ENCODE assay signal across 12 mouse cellular contexts in the genomic region with DNA sequence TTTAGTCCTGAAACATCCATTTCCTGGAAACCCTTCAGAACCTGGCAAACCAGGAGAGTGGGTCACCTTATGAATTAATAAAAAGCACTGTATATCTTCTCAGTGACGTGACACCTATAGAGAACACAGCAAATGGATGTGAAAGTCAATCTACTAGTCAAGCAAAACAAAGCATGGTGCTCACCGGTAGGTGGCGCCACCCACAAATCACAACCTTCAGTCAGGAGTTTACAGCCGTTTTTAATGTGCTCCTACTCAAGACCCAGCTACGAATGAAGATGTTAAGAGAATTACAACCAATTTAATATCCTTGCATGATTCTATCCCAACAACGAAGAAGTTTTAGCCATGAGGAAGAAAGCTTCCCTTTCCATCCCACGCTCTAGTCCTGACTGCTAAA.
DNase-seq lines count a peak whose midpoint lies in the region; ATAC-seq and TF ChIP-seq lines count a peak whose summit lies in the region.
"Had no signal": no experiment of that assay in that cellular context is flagged by ENCODE, and none has a peak within 500 bp of the region (broad histone marks: within the 10 kb centered on the region; RNA-seq: fewer than 3 reads in every experiment).

No protein-coding gene starts in this region.

- no peaks in the 10 kb centered on the region for H3K36me3 ChIP-seq in liver, adult 2 months (ENCODE audit: control insufficient read depth, insufficient read depth, low read length)
- no peaks in the 10 kb centered on the region for H3K36me3 ChIP-seq in liver, embryonic 11.5 days (ENCODE audit: control insufficient read depth, insufficient read depth, low read length)
- H3K36me3 ChIP-seq in hindbrain, embryonic 13.5 days: no peaks in the 10 kb centered on the region
- H3K36me3 ChIP-seq: lung, embryonic 15.5 days; neural tube, embryonic 13.5 days; stomach, embryonic 15.5 days had no signal

- no peaks in the 10 kb centered on the region for H3K27me3 ChIP-seq in liver, adult 2 months (ENCODE audit: control insufficient read depth, insufficient read depth, low read length)
- H3K27me3 ChIP-seq in liver, embryonic 11.5 days (replicated peaks; ENCODE audit: control insufficient read depth, insufficient read depth, low read length): no peaks in the 10 kb centered on the region
- no peaks in the 10 kb centered on the region for H3K27me3 ChIP-seq in hindbrain, embryonic 13.5 days
- H3K27me3 ChIP-seq: lung, embryonic 15.5 days; neural tube, embryonic 13.5 days; stomach, embryonic 15.5 days had no signal

- no peaks in the 10 kb centered on the region for H3K9me3 ChIP-seq in liver, embryonic 11.5 days (ENCODE audit: control insufficient read depth, low read length)
- no peaks in the 10 kb centered on the region for H3K9me3 ChIP-seq in hindbrain, embryonic 13.5 days
- H3K9me3 ChIP-seq: lung, embryonic 15.5 days; neural tube, embryonic 13.5 days; stomach, embryonic 15.5 days had no signal

- no peak for ATAC-seq in liver, embryonic 11.5 days (replicated peaks; ENCODE audit: low FRiP score)
- no peak for ATAC-seq in hindbrain, embryonic 13.5 days (ENCODE audit: low FRiP score)

- no peak overlapping the region for H3K4me3 ChIP-seq in liver, adult 2 months (ENCODE audit: insufficient read depth, low read depth, low read length)
- no peak overlapping the region for H3K4me3 ChIP-seq in liver, embryonic 11.5 days (ENCODE audit: low read depth, low read length)
- H3K4me3 ChIP-seq in hindbrain, embryonic 13.5 days: no peak overlapping the region
- H3K4me3 ChIP-seq: lung, embryonic 15.5 days; neural tube, embryonic 13.5 days; stomach, embryonic 15.5 days had no signal

- no peak overlapping the region for H3K4me2 ChIP-seq in liver, embryonic 11.5 days
- no peak overlapping the region for H3K4me2 ChIP-seq in hindbrain, embryonic 13.5 days
- H3K4me2 ChIP-seq: lung, embryonic 15.5 days; neural tube, embryonic 13.5 days; stomach, embryonic 15.5 days had no signal

- TF ChIP-seq POLR2A in liver, adult 2 months (IDR thresholded peaks at IDR 0.05; ENCODE audit: extremely low read depth, insufficient read depth, low read length): no peak

- peaks cover 3% of the 10 kb centered on the region; the same call in 1 of the 2 replicates for H3K4me1 ChIP-seq in liver, adult 2 months (ENCODE audit: control insufficient read depth, insufficient read depth, low read length)
- no peaks in the 10 kb centered on the region for H3K4me1 ChIP-seq in liver, embryonic 11.5 days (replicated peaks; ENCODE audit: control insufficient read depth, insufficient read depth, low read length)
- H3K4me1 ChIP-seq in hindbrain, embryonic 13.5 days (replicated peaks): peaks cover 11% of the 10 kb centered on the region; the same call in 1 of the 2 replicates

- WGBS in liver, adult 2 months: 74% methylated on average over 7 of the region's 7 CpGs
- WGBS in liver, embryonic 11.5 days: 62% methylated on average over 7 of the region's 7 CpGs
- 81% methylated on average over 7 of the region's 7 CpGs for WGBS in hindbrain, embryonic 13.5 days

- H3K9ac ChIP-seq in liver, adult 2 months (ENCODE audit: low read depth, low read length): no peak overlapping the region
- H3K9ac ChIP-seq in liver, embryonic 11.5 days (ENCODE audit: low read depth, low read length): no peak overlapping the region
- no peak overlapping the region for H3K9ac ChIP-seq in hindbrain, embryonic 13.5 days
- H3K9ac ChIP-seq: lung, embryonic 15.5 days; neural tube, embryonic 13.5 days; stomach, embryonic 15.5 days had no signal

- TF ChIP-seq CTCF in liver, adult 2 months (IDR thresholded peaks at IDR 0.05; ENCODE audit: low read depth, low read length): peak; percentile 46; the same call in 1 of the 2 replicates

- H3K79me2 ChIP-seq in liver, adult 2 months (ENCODE audit: control insufficient read depth, insufficient read depth, low read length): no peaks in the 10 kb centered on the region

- no peak overlapping the region for H3K27ac ChIP-seq in liver, adult 2 months (replicated peaks; ENCODE audit: insufficient read depth, low read depth, low read length)
- no peak overlapping the region for H3K27ac ChIP-seq in liver, embryonic 11.5 days (ENCODE audit: low read depth, low read length)
- no peak overlapping the region for H3K27ac ChIP-seq in hindbrain, embryonic 13.5 days
- H3K27ac ChIP-seq: lung, embryonic 15.5 days; neural tube, embryonic 13.5 days; stomach, embryonic 15.5 days had no signal

- DNase-seq in cerebellum, postnatal 10 days: peak; percentile 19 to 25
- no peak for DNase-seq in cerebellum, postnatal 4 days (ENCODE audit: low spot score in 2 of 2)
- DNase-seq in liver, adult 2 months (ENCODE audit: extremely low read depth, low read depth, low spot score): no peak
- no peak for DNase-seq in liver, embryonic 11.5 days (ENCODE audit: low spot score)
- peak; percentile 51 for DNase-seq in adrenal gland, postnatal 10 days
- peak; percentile 20 for DNase-seq in natural killer cell, adult 2 months (ENCODE audit: low spot score in 2 of 2)
- no peak for DNase-seq in heart, adult 11 months
- DNase-seq: cerebellum, adult 11 months had no signal

Comparison
In these comparisons a context has a peak if more than half of its experiments do, and no peak if none do; other contexts are left out.
1. DNase-seq: peak in cerebellum, postnatal 10 days (2 of 2), adrenal gland, postnatal 10 days (single experiment) and natural killer cell, adult 2 months (2 of 2); none in cerebellum, postnatal 4 days (0 of 2), liver, adult 2 months (single experiment), liver, embryonic 11.5 days (single experiment) and heart, adult 11 months (single experiment).